Mouse (Mus musculus) forebrain, embryonic 12.5 days (tissue): ENCODE measurements at regions not wholly inside any gene's neighbourhood (a gene's known extent, or its start where the extent isn't known, plus 50 kb on each side); places are given as distances from the start of the nearest gene placed in this dataset.

ENCODE experiments used
- ATAC-seq: fragments of 200-750 bp; cut with Nextera tagmentation; 2 replicates; pipeline ENCODE4 v1.8.0; 2017; ENCODE audit warnings: moderate TSS enrichment; ENCODE audit not compliant: low FRiP score
- H3K27ac ChIP-seq: fragments of 300-500 bp; sonication (generic); 2 replicates; pipeline ENCODE4 v1.5.1; 2016; ENCODE audit warnings: mild to moderate bottlenecking
- H3K27me3 ChIP-seq: fragments of 300-500 bp; sonication (generic); 2 replicates; pipeline ENCODE4 v1.6.1; 2016; ENCODE audit warnings: mild to moderate bottlenecking
- H3K36me3 ChIP-seq: fragments of 300-500 bp; sonication (generic); replicated peaks from 2 replicates; pipeline ENCODE4 v1.6.1; 2016; ENCODE audit warnings: mild to moderate bottlenecking
- H3K4me1 ChIP-seq: fragments of 300-500 bp; sonication (generic); 2 replicates; pipeline ENCODE4 v1.6.1; 2016
- H3K4me2 ChIP-seq: fragments of 300-500 bp; sonication (generic); 2 replicates; pipeline ENCODE4 v1.6.1; 2016; ENCODE audit warnings: mild to moderate bottlenecking, moderate library complexity
- H3K4me3 ChIP-seq: fragments of 300-500 bp; sonication (generic); replicated peaks from 2 replicates; pipeline ENCODE4 v1.5.1; 2016; ENCODE audit warnings: mild to moderate bottlenecking
- H3K9ac ChIP-seq: fragments of 300-500 bp; sonication (generic); 2 replicates; pipeline ENCODE4 v1.6.1; 2016; ENCODE audit warnings: mild to moderate bottlenecking
- H3K9me3 ChIP-seq: fragments of 300-500 bp; sonication (generic); 2 replicates; pipeline ENCODE4 v1.6.1; 2016
- WGBS: fragments of 180-500 bp; shearing (Covaris S2); methylation state at CpG from one replicate; pipeline ENCODE4 v1.1.7; 2016; 5-methylcytosine and 5-hydroxymethylcytosine counted together

GRCm38 (mm10) chr4:98228193-98228592 is 154.9 kb downstream of the Tm2d1 start:
- ATAC-seq: no peak
- Histone ChIP-seq H3K4me3 (no peak overlapping the region), H3K9ac (no peak overlapping the region), H3K27ac (no peak overlapping the region), H3K27me3 (no peaks in the 10 kb centered on the region), H3K9me3 (no peaks in the 10 kb centered on the region), H3K4me2 (no peak overlapping the region), H3K4me1 (peaks cover 6% of the 10 kb centered on the region; the same call in 1 of the 2 replicates), H3K36me3 (no peaks in the 10 kb centered on the region)
- WGBS: 88% methylated on average over 4 of the region's 4 CpGs

GRCm38 (mm10) chr4:98224366-98224765 is 158.7 kb downstream of the Tm2d1 start:
- Histone ChIP-seq H3K27me3 (no peaks in the 10 kb centered on the region), H3K4me1 (peaks cover 8% of the 10 kb centered on the region; the same call in 1 of the 2 replicates), H3K4me3 (no peak overlapping the region), H3K4me2 (no peak overlapping the region), H3K9me3 (no peaks in the 10 kb centered on the region), H3K36me3 (no peaks in the 10 kb centered on the region), H3K27ac (no peak overlapping the region), H3K9ac (no peak overlapping the region)
- ATAC-seq: no peak
- WGBS: 64% methylated on average over 7 of the region's 7 CpGs

GRCm38 (mm10) chr4:98223429-98223828 is 159.7 kb downstream of the Tm2d1 start:
- 43% methylated on average over 8 of the region's 8 CpGs for WGBS
- Histone ChIP-seq H3K9me3 (no peaks in the 10 kb centered on the region), H3K4me2 (no peak overlapping the region), H3K4me3 (no peak overlapping the region), H3K4me1 (peaks cover 8% of the 10 kb centered on the region; the same call in 1 of the 2 replicates), H3K36me3 (no peaks in the 10 kb centered on the region), H3K27me3 (no peaks in the 10 kb centered on the region), H3K27ac (no peak overlapping the region), H3K9ac (no peak overlapping the region)
- no peak for ATAC-seq

GRCm38 (mm10) chr4:98221566-98221965 is 161.5 kb downstream of the Tm2d1 start:
- no peak for ATAC-seq
- no peaks in the 10 kb centered on the region for H3K36me3 ChIP-seq
- H3K27me3 ChIP-seq: no peaks in the 10 kb centered on the region
- no peak overlapping the region for H3K9ac ChIP-seq
- H3K4me3 ChIP-seq: no peak overlapping the region
- 89% methylated on average over 4 of the region's 4 CpGs for WGBS
- no peak overlapping the region for H3K4me2 ChIP-seq
- H3K9me3 ChIP-seq: no peaks in the 10 kb centered on the region
- H3K27ac ChIP-seq: no peak overlapping the region
- H3K4me1 ChIP-seq: peaks cover 8% of the 10 kb centered on the region; the same call in 1 of the 2 replicates

- Histone ChIP-seq H3K27ac (no peak overlapping the region), H3K4me3 (no peak overlapping the region), H3K4me2 (no peak overlapping the region), H3K27me3 (no peaks in the 10 kb centered on the region), H3K4me1 (no peaks in the 10 kb centered on the region), H3K36me3 (no peaks in the 10 kb centered on the region), H3K9me3 (no peaks in the 10 kb centered on the region), H3K9ac (no peak overlapping the region)
- no peak for ATAC-seq
- 93% methylated on average over 5 of the region's 5 CpGs for WGBS
Observed at GRCm38 (mm10) chr4:98215218-98215617, 167.9 kb downstream of the Tm2d1 start.

- no peak for ATAC-seq
- H3K9ac ChIP-seq: no peak overlapping the region
- H3K4me3 ChIP-seq: no peak overlapping the region
- H3K27ac ChIP-seq: no peak overlapping the region
- H3K4me2 ChIP-seq: no peak overlapping the region
- no peaks in the 10 kb centered on the region for H3K36me3 ChIP-seq
- H3K27me3 ChIP-seq: no peaks in the 10 kb centered on the region
- no peaks in the 10 kb centered on the region for H3K4me1 ChIP-seq
- 89% methylated on average over 8 of the region's 8 CpGs for WGBS
- H3K9me3 ChIP-seq: no peaks in the 10 kb centered on the region
Observed at GRCm38 (mm10) chr4:98207446-98207845, 175.7 kb downstream of the Tm2d1 start.

GRCm38 (mm10) chr4:98206245-98206970 is 176.7 kb downstream of the Tm2d1 start:
- ATAC-seq: no peak
- H3K27ac ChIP-seq: no peak overlapping the region
- H3K9me3 ChIP-seq: no peaks in the 10 kb centered on the region
- WGBS: 58% methylated on average over 6 of the region's 6 CpGs
- no peak overlapping the region for H3K9ac ChIP-seq
- no peaks in the 10 kb centered on the region for H3K36me3 ChIP-seq
- H3K27me3 ChIP-seq: no peaks in the 10 kb centered on the region
- no peak overlapping the region for H3K4me2 ChIP-seq
- no peak overlapping the region for H3K4me3 ChIP-seq
- no peaks in the 10 kb centered on the region for H3K4me1 ChIP-seq

GRCm38 (mm10) chr4:98203129-98203528 is 180.0 kb downstream of the Tm2d1 start:
- H3K27ac ChIP-seq: no peak overlapping the region
- H3K9me3 ChIP-seq: no peaks in the 10 kb centered on the region
- H3K4me1 ChIP-seq: no peaks in the 10 kb centered on the region
- H3K9ac ChIP-seq: no peak overlapping the region
- no peak overlapping the region for H3K4me3 ChIP-seq
- 85% methylated on average over 3 of the region's 3 CpGs for WGBS
- H3K27me3 ChIP-seq: no peaks in the 10 kb centered on the region
- H3K36me3 ChIP-seq: no peaks in the 10 kb centered on the region
- H3K4me2 ChIP-seq: no peak overlapping the region
- no peak for ATAC-seq

- no peak for ATAC-seq
- no peaks in the 10 kb centered on the region for H3K27me3 ChIP-seq
- no peak overlapping the region for H3K4me2 ChIP-seq
- H3K9me3 ChIP-seq: no peaks in the 10 kb centered on the region
- no peaks in the 10 kb centered on the region for H3K4me1 ChIP-seq
- no peak overlapping the region for H3K9ac ChIP-seq
- 90% methylated on average over 2 of the region's 2 CpGs for WGBS
- no peak overlapping the region for H3K27ac ChIP-seq
- no peaks in the 10 kb centered on the region for H3K36me3 ChIP-seq
- H3K4me3 ChIP-seq: no peak overlapping the region
Observed at GRCm38 (mm10) chr4:98202232-98202631, 180.9 kb downstream of the Tm2d1 start.

GRCm38 (mm10) chr4:98201102-98201501 is 182.0 kb downstream of the Tm2d1 start:
- Histone ChIP-seq H3K4me2 (no peak overlapping the region), H3K36me3 (no peaks in the 10 kb centered on the region), H3K4me3 (no peak overlapping the region), H3K27ac (no peak overlapping the region), H3K27me3 (no peaks in the 10 kb centered on the region), H3K9ac (no peak overlapping the region), H3K4me1 (no peaks in the 10 kb centered on the region), H3K9me3 (no peaks in the 10 kb centered on the region)
- no peak for ATAC-seq
- WGBS: 84% methylated on average over 3 of the region's 3 CpGs

- Histone ChIP-seq H3K27ac (no peak overlapping the region), H3K9me3 (no peaks in the 10 kb centered on the region), H3K4me3 (no peak overlapping the region), H3K4me1 (no peaks in the 10 kb centered on the region), H3K27me3 (no peaks in the 10 kb centered on the region), H3K9ac (no peak overlapping the region), H3K36me3 (no peaks in the 10 kb centered on the region), H3K4me2 (no peak overlapping the region)
- 63% methylated on average over 1 of the region's 1 CpGs for WGBS
- ATAC-seq: no peak
Observed at GRCm38 (mm10) chr4:98200701-98201100, 182.4 kb downstream of the Tm2d1 start.

GRCm38 (mm10) chr4:98190318-98190717 is 192.8 kb downstream of the Tm2d1 start:
- WGBS: 90% methylated on average over 3 of the region's 3 CpGs
- no peaks in the 10 kb centered on the region for H3K36me3 ChIP-seq
- H3K9ac ChIP-seq: no peak overlapping the region
- H3K27ac ChIP-seq: no peak overlapping the region
- no peak overlapping the region for H3K4me2 ChIP-seq
- no peak for ATAC-seq
- H3K9me3 ChIP-seq: no peaks in the 10 kb centered on the region
- H3K27me3 ChIP-seq: no peaks in the 10 kb centered on the region
- H3K4me3 ChIP-seq: no peak overlapping the region
- no peaks in the 10 kb centered on the region for H3K4me1 ChIP-seq

- H3K4me1 ChIP-seq: no peaks in the 10 kb centered on the region
- no peaks in the 10 kb centered on the region for H3K9me3 ChIP-seq
- no peak overlapping the region for H3K4me2 ChIP-seq
- no peak overlapping the region for H3K9ac ChIP-seq
- H3K36me3 ChIP-seq: no peaks in the 10 kb centered on the region
- no peak overlapping the region for H3K27ac ChIP-seq
- no peak for ATAC-seq
- H3K27me3 ChIP-seq: no peaks in the 10 kb centered on the region
- H3K4me3 ChIP-seq: no peak overlapping the region
- WGBS: 82% methylated on average over 1 of the region's 1 CpGs
Observed at GRCm38 (mm10) chr4:98189894-98190293, 193.2 kb downstream of the Tm2d1 start.
